Mouse (Mus musculus) urinary bladder, adult 2 months (tissue): Measurements from ENCODE around the gene Ak7. TPM values are rescaled to one million over a fixed set of nuclear protein-coding genes. Genes with fewer than 3 reads are reported as not detected.

Experiments used
- DNase-seq: peaks from one replicate; pipeline ENCODE4 v3.0.0; 2022; ENCODE audit warnings: low spot score
- polyA plus RNA-seq: library from polyadenylated mRNA; depleted of rRNA; stranded (reverse); fragments of >200 nt; gene quantifications from 2 replicates; pipeline ENCODE4 v1.2.3, GENCODE M21; 2012; rRNA removed

Gene Ak7
- 0.11 and 0.25 TPM in 2 replicates for polyA plus RNA-seq

GRCm38 (mm10) chr12:105705799-105706487, at the start of gene Ak7:
Ak7 (plus strand) TSS chr12:105705976.
- DNase-seq = no peak

- no peak for DNase-seq
Measured at GRCm38 (mm10) chr12:105676274-105676673, 29.5 kb upstream of the Ak7 start.

GRCm38 (mm10) chr12:105678211-105678610, 27.6 kb upstream of the Ak7 start:
- DNase-seq = no peak

- no peak for DNase-seq
Measured at GRCm38 (mm10) chr12:105678762-105679161, 27.0 kb upstream of the Ak7 start.

- no peak for DNase-seq
Measured at GRCm38 (mm10) chr12:105683933-105684901, 21.6 kb upstream of the Ak7 start, which contains the start of gene Gskip. Gskip (plus strand) TSS chr12:105684829.

- DNase-seq = peak; percentile 85
Measured at GRCm38 (mm10) chr12:105685001-105685691, 20.6 kb upstream of the Ak7 start, which contains the start of gene Atg2b. Atg2b (minus strand) TSS chr12:105685211.

GRCm38 (mm10) chr12:105686791-105687190, 19.0 kb upstream of the Ak7 start:
- no peak for DNase-seq

GRCm38 (mm10) chr12:105687416-105687815, 18.4 kb upstream of the Ak7 start:
- DNase-seq = no peak

GRCm38 (mm10) chr12:105688546-105688945, 17.2 kb upstream of the Ak7 start:
- DNase-seq = no peak

GRCm38 (mm10) chr12:105689435-105689834, 16.3 kb upstream of the Ak7 start:
- DNase-seq = no peak

GRCm38 (mm10) chr12:105694021-105694420, 11.8 kb upstream of the Ak7 start:
- no peak for DNase-seq

GRCm38 (mm10) chr12:105695848-105696247, 9.9 kb upstream of the Ak7 start:
- no peak for DNase-seq

GRCm38 (mm10) chr12:105697104-105697780, 8.5 kb upstream of the Ak7 start:
- DNase-seq = no peak

GRCm38 (mm10) chr12:105700433-105700832, 5.3 kb upstream of the Ak7 start:
- DNase-seq = no peak

- DNase-seq = no peak
Measured at GRCm38 (mm10) chr12:105718616-105719015, 12.8 kb downstream of the Ak7 start.

- DNase-seq = no peak
Measured at GRCm38 (mm10) chr12:105720196-105720595, 14.4 kb downstream of the Ak7 start.

- DNase-seq = no peak
Measured at GRCm38 (mm10) chr12:105721452-105722132, 15.8 kb downstream of the Ak7 start.

- no peak for DNase-seq
Measured at GRCm38 (mm10) chr12:105722657-105723056, 16.9 kb downstream of the Ak7 start.

- no peak for DNase-seq
Measured at GRCm38 (mm10) chr12:105724616-105725015, 18.8 kb downstream of the Ak7 start.

GRCm38 (mm10) chr12:105725736-105726135, 20.0 kb downstream of the Ak7 start:
- DNase-seq = no peak

- DNase-seq = no peak
Measured at GRCm38 (mm10) chr12:105727268-105727667, 21.5 kb downstream of the Ak7 start.
